Mouse (Mus musculus) left cerebral cortex, postnatal 10 days (tissue): ENCODE measurements around the gene Otud3. TPM values are rescaled to one million over a fixed set of nuclear protein-coding genes. Genes with fewer than 3 reads are reported as not detected.

Experiments
- DNase-seq, 2 experiments: peaks; one replicate each; pipeline ENCODE4 v3.0.0; 2021 to 2022; ENCODE audit warnings: low spot score in 2 of 2, mixed read lengths in 1 of 2; ENCODE audit errors: extremely low spot score in 1 of 2
- intact Hi-C: fragments of 180-260 bp; cut with DNase I; formaldehyde crosslinking; loops from one replicate; pipeline ENCODE4 v1.15.1; 2025
- total RNA-seq, 2 experiments: library from RNA; stranded (reverse); gene quantifications; 2 replicates each; pipeline ENCODE4 v1.2.3; 2021

Gene Otud3
- total RNA-seq, result 10 to 100 TPM; 13.1 to 13.7 TPM

GRCm38 (mm10) chr4:138913797-138914196 lies at the start of gene Otud3:
Gene Otud3 (minus strand): TSS chr4:138913945.
- intact Hi-C loops, result no loop called here
- peak; percentile 92 to 95 for DNase-seq

DNA sequence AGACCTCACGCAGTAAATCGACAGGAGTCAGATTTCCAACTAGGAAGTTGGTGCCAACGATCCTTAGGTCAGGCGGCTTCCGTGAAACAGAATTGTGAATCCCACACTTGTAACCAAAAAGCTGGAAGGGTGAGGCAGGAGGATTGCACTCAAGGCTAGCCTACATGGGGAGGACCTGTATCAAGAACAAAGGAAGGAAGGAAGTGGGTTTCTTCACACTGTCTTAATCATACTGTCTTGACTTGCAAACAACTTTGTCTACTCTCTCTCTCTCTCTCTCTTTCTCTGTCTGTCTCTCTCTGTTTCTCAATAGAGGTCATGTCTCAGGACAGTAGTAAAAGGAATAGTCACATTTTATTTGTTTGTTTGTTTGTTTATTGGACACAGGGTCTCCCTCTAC lies 49.0 kb upstream of the Otud3 start:
- DNase-seq, result no peak
- intact Hi-C loops, result no loop called here

- intact Hi-C loops, result no loop called here
- DNase-seq, result no peak
Observed at GRCm38 (mm10) chr4:138959926-138960325, 46.2 kb upstream of the Otud3 start.

- intact Hi-C loops, result no loop called here
- no peak for DNase-seq
Observed at GRCm38 (mm10) chr4:138959120-138959519, 45.4 kb upstream of the Otud3 start.

- no peak for DNase-seq
- intact Hi-C loops, result no loop called here
Observed at GRCm38 (mm10) chr4:138958612-138959011, 44.9 kb upstream of the Otud3 start.

GRCm38 (mm10) chr4:138948257-138948656 lies 34.5 kb upstream of the Otud3 start:
- no peak for DNase-seq
- intact Hi-C loops, result no loop called here

DNA sequence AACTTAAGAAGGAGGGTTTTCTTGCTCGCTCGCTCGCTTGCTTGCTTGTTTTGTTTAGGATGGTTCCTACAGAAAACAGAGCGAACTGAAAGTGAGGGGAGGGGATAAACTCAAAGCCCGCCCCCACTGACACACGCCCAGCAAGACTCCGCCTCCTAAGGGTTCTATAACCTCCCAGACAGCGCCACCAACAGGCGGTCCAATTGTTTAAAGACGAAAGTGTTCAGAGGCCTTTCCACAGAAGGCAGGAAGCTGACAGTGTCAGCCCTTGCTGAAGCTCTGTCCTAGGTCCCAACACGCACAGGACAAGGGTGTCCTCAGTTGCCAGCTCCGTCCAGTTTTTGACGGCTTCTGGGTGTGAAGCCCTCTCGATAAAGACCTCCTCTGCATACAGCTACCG lies 30.0 kb upstream of the Otud3 start:
- intact Hi-C loops, result no loop called here
- DNase-seq, result peak in 1 of 2 experiments; percentile 86

DNA sequence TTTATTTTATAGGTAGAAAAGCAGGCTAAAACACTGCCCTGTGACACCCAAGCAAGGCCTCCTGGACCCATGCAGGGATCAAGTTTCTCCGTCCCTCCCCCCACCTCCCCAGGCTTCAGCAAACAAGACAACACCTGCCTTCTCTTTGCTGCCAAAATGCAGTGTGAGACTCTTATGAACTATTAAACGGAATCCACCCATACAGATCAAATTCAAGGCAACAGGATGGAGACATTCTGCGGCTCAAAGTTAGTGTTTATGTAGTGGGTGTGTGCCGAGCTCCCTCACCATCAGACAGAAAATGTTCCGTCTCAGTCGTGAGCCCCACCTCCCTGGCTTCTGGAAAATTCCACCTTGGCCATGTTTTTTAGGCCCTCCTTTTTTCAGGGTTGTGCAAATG lies 28.2 kb upstream of the Otud3 start:
- intact Hi-C loops, result no loop called here
- DNase-seq, result no peak

GRCm38 (mm10) chr4:138941401-138941800 lies 27.7 kb upstream of the Otud3 start:
- no peak for DNase-seq
- intact Hi-C loops, result no loop called here

DNA sequence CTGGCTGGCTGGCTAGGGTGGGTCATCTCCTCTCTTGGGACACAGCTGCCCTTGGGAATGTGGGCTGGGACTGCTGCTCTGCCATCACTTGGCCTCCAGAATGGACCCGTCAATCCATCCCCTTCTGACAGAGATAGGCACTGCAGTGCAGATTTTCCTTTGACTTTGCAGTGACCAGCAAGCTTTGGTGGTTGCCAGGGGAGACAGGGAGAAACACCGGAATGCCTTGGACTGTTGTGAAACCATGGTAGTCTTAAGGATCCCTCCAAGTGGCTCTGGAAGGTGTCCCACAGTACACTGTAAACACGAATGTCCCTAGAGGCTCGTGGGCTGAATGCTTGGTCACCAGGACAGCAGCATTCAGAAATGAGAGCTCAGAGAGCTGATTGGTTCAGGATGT lies 25.7 kb upstream of the Otud3 start:
- DNase-seq, result no peak
- intact Hi-C loops, result no loop called here

DNA sequence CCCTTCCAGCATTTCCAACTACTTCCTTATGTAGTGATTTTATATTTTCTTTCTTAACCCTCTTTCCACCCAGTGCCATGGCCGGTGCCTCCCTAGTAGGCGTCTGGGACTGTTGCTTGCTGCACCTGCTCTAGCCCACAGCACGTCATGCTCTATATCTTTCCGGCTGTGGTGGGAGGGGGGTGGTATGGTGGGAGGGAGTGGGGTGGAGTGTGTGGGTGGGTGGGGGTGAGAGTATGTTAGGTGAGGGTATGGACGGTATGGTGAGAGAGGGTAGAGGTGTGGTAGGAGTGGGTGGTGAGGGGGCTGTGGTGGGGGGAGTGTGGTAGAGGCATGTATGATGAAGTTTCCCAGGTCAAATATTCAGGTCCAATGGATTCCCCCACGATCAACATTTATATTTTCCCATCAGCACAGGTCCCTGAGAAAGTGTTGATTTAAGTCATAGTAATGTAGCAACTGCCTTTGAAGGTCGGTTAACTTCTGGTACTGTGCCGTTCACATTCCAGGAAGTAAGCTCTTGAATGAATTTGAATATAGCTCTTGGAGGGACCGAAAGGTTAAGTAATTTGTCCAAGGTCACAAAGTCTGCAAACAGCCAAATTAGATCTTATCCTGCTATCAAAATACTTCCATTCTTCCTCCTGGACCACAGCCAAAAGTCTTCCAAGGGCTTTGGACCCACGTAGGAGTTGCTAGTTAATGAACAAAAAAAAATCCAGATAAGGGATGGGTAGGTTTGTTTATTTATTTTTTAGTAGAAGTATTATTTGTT lies 24.9 kb upstream of the Otud3 start:
- intact Hi-C loops, result no loop called here

GRCm38 (mm10) chr4:138934456-138935145 lies 20.9 kb upstream of the Otud3 start:
- intact Hi-C loops, result loop anchor here (5.0 kb wide), 1 partner anchor 58 kb away; no protein-coding TSS in a partner anchor
- no peak for DNase-seq

More for the DNA sequence above, 24.9 kb upstream of the Otud3 start:
- no peak for DNase-seq

DNA sequence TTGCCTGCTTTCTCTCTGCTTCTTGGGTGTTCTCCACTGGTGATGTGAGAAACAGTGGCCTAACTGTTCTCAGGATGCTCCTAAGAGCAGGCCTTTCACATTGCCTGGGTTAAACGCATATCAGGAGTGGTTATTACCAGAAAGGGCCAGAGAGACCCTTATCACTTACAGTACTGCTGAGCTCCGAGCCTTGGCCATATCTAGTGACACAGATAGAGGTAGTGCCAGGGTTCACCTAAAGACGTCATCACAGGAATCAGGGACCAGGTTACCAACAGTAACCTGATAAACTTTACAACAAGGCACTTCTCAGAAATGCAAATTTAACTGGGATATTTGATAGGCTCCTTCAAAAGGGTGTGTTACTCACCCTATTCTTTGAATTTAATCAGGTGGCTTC lies 20.1 kb upstream of the Otud3 start:
- no peak for DNase-seq
- intact Hi-C loops, result loop anchor here (5.0 kb wide), 1 partner anchor 58 kb away; no protein-coding TSS in a partner anchor

GRCm38 (mm10) chr4:138925561-138925960 lies 11.8 kb upstream of the Otud3 start:
- intact Hi-C loops, result no loop called here
- DNase-seq, result no peak

- intact Hi-C loops, result loop anchor here (2.0 kb wide), 1 partner anchor 155 kb away; no protein-coding TSS in a partner anchor
- DNase-seq, result peak; percentile 94 to 95
Observed at GRCm38 (mm10) chr4:138922131-138922459, 8.3 kb upstream of the Otud3 start.

GRCm38 (mm10) chr4:138921254-138922130 lies 7.7 kb upstream of the Otud3 start:
- intact Hi-C loops, result loop anchor here (2.0 kb wide), 1 partner anchor 155 kb away; no protein-coding TSS in a partner anchor
- no peak for DNase-seq

DNA sequence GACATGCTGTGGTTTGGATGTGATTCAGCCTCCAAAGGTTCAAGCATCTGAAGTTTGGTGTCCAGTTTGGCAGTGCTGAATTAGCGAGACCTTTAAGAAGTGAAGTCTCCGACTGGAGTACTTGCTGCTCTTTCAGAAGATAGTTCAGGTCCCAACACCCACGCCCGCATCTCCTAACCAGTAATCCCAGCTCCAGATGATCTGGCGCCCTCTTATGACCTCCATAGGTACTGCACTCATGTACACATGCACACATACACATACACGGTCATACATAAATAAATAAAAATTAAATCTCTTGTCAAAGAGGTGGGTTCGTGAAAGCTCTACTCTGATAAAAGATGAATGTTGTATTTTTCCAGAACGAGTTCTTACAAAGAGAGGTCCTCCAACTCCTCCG lies 3.5 kb upstream of the Otud3 start:
- DNase-seq, result no peak
- intact Hi-C loops, result no loop called here

DNA sequence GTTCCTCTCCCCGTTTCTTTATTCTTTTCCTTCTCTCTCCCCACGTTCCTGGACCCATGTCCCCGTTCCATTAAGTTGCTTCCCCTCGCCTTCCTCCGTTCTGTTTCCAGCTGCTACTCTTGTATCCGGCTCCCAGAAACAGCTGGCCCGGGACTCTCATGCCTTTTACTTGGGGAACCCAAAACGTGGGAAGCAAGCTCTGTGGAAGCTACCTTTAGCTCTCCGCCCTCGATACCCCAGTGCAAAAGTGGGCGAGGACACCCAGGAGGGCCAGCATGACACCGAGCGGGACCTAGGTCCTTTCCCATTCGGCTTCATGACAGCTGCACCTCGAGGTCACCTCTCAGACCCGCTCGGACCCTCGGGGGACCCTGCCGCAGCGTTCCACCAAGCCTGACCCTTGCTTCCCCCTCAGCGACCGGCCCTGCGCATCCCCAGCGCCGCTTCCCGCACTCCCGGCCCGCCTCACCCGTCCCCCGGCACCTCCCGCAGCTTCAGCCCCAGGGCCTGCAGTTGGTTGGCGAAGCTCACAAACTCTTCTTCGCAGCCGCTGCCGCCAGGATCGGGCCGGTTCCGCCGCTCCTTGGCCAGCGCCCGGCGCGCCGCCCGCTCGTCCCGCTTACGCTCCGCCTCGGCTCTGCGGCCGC lies 481 bp downstream of the Otud3 start:
- intact Hi-C loops, result no loop called here
- DNase-seq, result peak in 1 of 2 experiments; percentile 66
